Mouse (Mus musculus) mesoderm, embryonic 11.5 days (tissue): ENCODE measurements around the gene Gpn3.
A peak's percentile ranks its signal among the peaks of the same experiment; 100 is the strongest.

ENCODE experiments used
- DNase-seq: peaks from one replicate; pipeline ENCODE4 v3.0.0-alpha.2; 2012; ENCODE audit warnings: low read depth, low spot score

The Gpn3 gene

DNA sequence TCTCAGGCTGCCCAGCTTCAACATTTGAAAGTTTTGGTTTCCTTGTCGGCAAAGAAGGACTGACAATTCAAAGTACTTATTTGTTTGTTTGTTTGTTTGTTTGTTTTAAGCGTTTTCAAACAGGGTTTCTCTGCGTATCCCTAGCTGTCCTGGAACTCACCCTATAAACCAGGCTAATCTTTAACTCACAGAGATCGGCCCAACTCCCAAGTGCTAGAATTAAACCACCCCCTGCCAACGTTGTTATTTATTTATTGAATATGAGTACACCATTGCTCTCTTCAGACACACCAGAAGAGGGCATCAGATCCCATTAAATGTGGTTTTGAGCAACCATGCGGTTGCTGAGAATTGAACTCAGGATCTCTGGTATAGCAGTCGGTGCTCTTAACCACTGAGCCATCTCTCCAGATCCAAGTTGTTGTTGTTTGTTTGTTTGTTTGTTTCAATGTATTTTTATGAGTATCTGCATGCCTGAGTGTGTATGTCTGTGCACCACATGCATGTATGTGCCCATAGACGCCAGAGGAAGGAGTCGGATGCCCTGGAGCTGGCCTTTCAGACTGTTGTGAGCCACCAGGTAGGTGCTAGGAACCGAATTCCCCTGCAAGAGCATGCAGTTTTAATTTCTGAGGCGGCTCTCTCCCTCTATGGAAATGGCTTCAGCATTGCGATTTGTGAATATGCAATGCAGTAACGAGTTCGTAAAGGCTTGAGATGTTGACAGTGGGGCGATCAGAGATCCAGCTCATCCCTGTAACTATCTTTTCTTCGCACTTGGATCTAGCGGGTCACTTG, 49.8 kb downstream of the Gpn3 start, which contains the start of gene Anapc7:
TSS of gene Anapc7 (plus strand) at position 423 of the 798 bp plus-strand sequence.
- DNase-seq, result peak; percentile 15

DNA sequence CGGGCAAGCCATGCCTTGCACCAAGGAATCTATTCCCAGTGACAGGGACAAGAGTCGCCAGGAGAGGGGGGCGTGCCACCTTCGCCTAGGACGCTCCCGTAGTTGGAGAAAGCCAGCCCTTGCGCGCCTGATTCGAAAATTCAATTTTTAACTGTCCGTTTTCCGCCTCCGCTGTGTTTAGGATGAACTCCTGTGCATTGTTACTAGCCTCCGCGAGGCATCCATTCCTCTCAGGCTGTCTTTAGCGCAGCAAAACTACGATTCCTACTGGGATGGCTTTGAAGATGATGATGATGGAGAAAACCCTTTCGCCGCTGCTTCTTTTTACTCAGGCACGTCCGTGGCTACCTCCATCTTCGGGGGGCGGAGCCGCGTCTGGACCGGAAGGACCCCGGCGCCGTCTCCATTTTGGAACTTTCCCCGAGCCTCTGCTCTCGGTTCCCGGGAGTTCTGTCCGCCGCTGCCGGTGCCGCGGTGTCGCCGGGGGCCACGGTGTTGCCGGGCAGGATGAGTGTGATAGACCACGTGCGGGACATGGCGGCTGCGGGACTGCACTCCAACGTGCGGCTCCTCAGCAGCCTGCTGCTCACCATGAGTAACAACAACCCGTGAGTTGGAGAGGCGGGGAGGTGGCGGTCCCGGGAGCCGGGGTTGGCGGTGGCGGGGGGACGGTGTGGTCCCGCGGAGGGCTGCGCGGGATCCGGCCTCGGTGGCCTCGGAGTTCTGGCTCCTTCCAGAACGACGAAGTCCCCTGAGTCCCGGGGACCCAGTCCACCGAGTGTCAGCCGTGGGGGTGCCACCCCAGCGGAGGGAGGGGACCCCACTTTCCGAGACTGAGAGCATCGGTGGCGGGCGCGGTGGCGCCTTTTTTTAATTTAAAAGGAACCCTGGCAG, 50.6 kb downstream of the Gpn3 start:
- DNase-seq, result peak; percentile 90

DNA sequence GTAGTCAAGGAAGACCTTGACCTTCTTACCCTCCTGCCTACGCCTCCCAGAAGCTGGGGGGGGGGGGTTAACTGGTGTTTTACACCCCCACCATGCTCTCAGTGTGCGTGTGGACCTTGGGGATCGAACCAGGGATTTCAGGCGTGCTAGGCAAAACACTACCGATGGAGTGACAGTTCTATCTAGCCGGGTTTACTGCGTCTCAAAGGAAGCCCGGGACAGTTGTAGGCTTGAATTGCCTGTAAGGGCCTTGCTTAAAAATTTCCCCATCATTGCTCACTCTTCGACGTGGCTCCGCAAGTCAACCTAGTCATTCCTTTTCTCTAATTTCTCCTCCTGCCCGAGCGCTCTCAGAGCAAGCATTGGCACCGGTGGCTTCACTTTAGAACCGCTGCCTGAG, 51.4 kb downstream of the Gpn3 start:
- no peak for DNase-seq

DNA sequence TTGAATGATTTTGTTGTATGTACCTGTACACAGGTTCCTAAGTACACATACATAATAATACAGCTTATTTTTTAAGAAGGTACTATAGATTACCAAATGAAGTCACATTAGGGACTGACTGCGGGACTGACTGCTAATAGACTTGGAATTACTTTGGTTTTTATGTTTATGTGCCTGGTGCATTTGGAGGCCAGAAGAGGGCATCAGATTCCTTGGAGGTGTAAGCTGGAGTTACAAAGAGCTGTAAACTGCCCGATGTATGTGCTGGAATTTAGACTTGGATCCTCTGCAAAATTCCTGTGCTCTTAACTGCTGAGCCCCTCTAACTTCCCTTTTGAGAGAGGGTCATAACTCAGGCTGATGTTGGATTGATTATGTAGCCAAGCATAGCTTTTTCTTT, 53.9 kb downstream of the Gpn3 start:
- no peak for DNase-seq

DNA sequence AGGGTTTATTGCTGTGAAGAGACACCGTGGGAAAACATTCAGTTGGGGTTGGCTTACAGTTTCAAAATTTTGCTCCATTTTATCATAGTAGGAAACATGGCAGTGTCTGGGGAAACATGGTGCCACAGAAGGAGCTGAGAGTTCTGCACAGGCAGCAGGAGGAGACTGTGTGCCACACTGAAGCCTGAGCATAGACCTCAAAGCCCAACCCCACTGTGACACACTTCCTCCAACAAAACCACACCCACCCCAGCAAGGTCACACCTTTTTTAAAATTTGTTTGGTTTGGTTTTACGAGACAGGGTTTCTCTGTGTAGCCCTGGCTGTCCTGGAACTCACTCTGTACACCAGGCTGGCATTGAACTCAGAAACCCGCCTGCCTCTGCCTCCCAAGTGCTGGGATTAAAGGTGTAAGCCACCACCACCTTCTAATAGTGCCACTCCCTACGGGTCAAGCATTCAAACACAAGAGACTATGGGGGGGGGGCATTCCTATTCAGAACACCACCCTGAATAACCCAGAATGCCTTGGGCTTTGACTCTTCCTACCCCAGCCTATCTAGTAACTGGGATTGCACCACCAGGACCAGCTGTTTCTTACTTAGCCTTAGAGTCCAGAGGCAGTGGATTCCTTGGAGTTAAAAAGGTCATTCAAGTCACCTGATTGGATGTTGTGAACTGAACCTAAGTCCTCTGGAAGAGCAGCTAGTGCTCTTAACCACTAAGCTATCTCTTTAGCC, 58.5 kb downstream of the Gpn3 start:
- no peak for DNase-seq

DNA sequence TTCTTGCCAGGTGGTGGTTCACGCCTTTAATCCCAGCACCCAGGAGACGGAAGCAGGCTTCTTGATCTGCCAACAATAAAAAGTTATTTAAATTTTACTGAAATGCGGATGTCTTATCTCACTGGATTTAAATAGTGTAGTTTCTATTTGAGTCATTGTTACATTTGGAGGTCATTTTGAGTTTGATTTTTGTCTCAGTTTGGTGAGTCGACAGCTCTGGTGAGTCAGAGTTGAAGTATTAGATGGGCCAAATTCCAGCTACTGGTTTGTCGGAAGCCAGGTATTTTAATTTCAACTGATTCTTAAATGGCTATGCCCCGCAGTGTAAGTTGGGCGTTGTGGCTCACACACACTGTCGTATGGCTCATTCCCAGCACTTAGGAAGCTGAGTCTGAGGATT, 59.5 kb downstream of the Gpn3 start:
- no peak for DNase-seq
